Mouse (Mus musculus) thymus, adult 18-20 months (tissue): ENCODE measurements around the gene Nostrin.

Experiments
- DNase-seq, 2 experiments: peaks; one replicate each; pipeline ENCODE4 v3.0.0; 2022; ENCODE audit warnings: mixed read lengths in 2 of 2

Nostrin gene

GRCm38 (mm10) chr2:69135661-69136576, at the start of gene Nostrin:
TSS of gene Nostrin (plus strand) at chr2:69135800.
- DNase-seq = no peak

GRCm38 (mm10) chr2:69086505-69087260, 48.9 kb upstream of the Nostrin start:
- no peak for DNase-seq

- no peak for DNase-seq
Observed at GRCm38 (mm10) chr2:69095836-69096235, 39.8 kb upstream of the Nostrin start.

- DNase-seq = no peak
Observed at GRCm38 (mm10) chr2:69096821-69097220, 38.8 kb upstream of the Nostrin start.

GRCm38 (mm10) chr2:69097526-69097925, 38.1 kb upstream of the Nostrin start:
- DNase-seq = no peak

- DNase-seq = no peak
Observed at GRCm38 (mm10) chr2:69098701-69099100, 36.9 kb upstream of the Nostrin start.

GRCm38 (mm10) chr2:69099147-69099546, 36.5 kb upstream of the Nostrin start:
- DNase-seq = no peak

GRCm38 (mm10) chr2:69100706-69101105, 34.9 kb upstream of the Nostrin start:
- DNase-seq = no peak

GRCm38 (mm10) chr2:69103526-69103925, 32.1 kb upstream of the Nostrin start:
- no peak for DNase-seq

GRCm38 (mm10) chr2:69104511-69105145, 31.0 kb upstream of the Nostrin start:
- DNase-seq = no peak

- no peak for DNase-seq
Observed at GRCm38 (mm10) chr2:69109246-69109645, 26.4 kb upstream of the Nostrin start.

GRCm38 (mm10) chr2:69109710-69110109, 25.9 kb upstream of the Nostrin start:
- no peak for DNase-seq

- no peak for DNase-seq
Observed at GRCm38 (mm10) chr2:69112609-69113008, 23.0 kb upstream of the Nostrin start.

- no peak for DNase-seq
Observed at GRCm38 (mm10) chr2:69113829-69114547, 21.6 kb upstream of the Nostrin start.

GRCm38 (mm10) chr2:69115921-69116320, 19.7 kb upstream of the Nostrin start:
- DNase-seq = no peak

GRCm38 (mm10) chr2:69116767-69117166, 18.8 kb upstream of the Nostrin start:
- no peak for DNase-seq

- no peak for DNase-seq
Observed at GRCm38 (mm10) chr2:69118994-69119393, 16.6 kb upstream of the Nostrin start.

- no peak for DNase-seq
Observed at GRCm38 (mm10) chr2:69119718-69120117, 15.9 kb upstream of the Nostrin start.

- DNase-seq = no peak
Observed at GRCm38 (mm10) chr2:69121681-69122080, 13.9 kb upstream of the Nostrin start.

GRCm38 (mm10) chr2:69125425-69125824, 10.2 kb upstream of the Nostrin start:
- DNase-seq = no peak

GRCm38 (mm10) chr2:69128321-69128720, 7.3 kb upstream of the Nostrin start:
- no peak for DNase-seq

- no peak for DNase-seq
Observed at GRCm38 (mm10) chr2:69128921-69129395, 6.6 kb upstream of the Nostrin start.
